Mouse (Mus musculus): ENCODE results near the gene AL732309.1. TPM values are rescaled to one million over a fixed set of nuclear protein-coding genes. Genes with fewer than 3 reads are reported as not detected.

The AL732309.1 gene
- polyA plus RNA-seq, 1 experiment from 2014 or later, result 6.0 TPM

GRCm38 (mm10) chr2:25223681-25224491, 22.8 kb downstream of the AL732309.1 start:
- Histone ChIP-seq H3K4me2 (replicated peaks) (peak overlapping the region; percentile 96), H3K36me3 (peaks cover 13% of the 10 kb centered on the region), H3K27ac (peak overlapping the region; percentile 90), H3K9me3 (no peaks in the 10 kb centered on the region), H3K27me3 (peaks cover under 1% of the 10 kb centered on the region; the same call in 1 of the 2 replicates), H3K9ac (peak overlapping the region; percentile 89), H3K4me3 (peak overlapping the region; percentile 91), H3K4me1 (peaks cover 16% of the 10 kb centered on the region)
- 2% methylated on average over 49 of the region's 53 CpGs for WGBS
- ATAC-seq (ENCODE audit: low FRiP score, low read depth), result peak; percentile 6

- 70% methylated on average over 5 of the region's 5 CpGs for WGBS
- H3K9ac ChIP-seq, result no peak overlapping the region
- H3K4me2 ChIP-seq (replicated peaks), result no peak overlapping the region
- no peak overlapping the region for H3K27ac ChIP-seq
- no peaks in the 10 kb centered on the region for H3K9me3 ChIP-seq
- H3K36me3 ChIP-seq, result peaks cover 13% of the 10 kb centered on the region
- no peak overlapping the region for H3K4me3 ChIP-seq
- H3K27me3 ChIP-seq, result peaks cover 3% of the 10 kb centered on the region; the same call in 1 of the 2 replicates
- peaks cover 14% of the 10 kb centered on the region for H3K4me1 ChIP-seq
- ATAC-seq (ENCODE audit: low FRiP score, low read depth), result no peak
Observed at GRCm38 (mm10) chr2:25221331-25221772, 25.3 kb downstream of the AL732309.1 start.

GRCm38 (mm10) chr2:25218445-25218844, 28.2 kb downstream of the AL732309.1 start, which contains the start of gene Fam166a:
Gene Fam166a, plus strand, starts transcription at chr2:25218745.
- ATAC-seq (ENCODE audit: low FRiP score, low read depth), result no peak
- no peak within 1 kb of the TSS for H3K4me2 ChIP-seq (replicated peaks)
- no peaks in the 10 kb centered on the region for H3K9me3 ChIP-seq
- peaks cover 3% of the 10 kb centered on the region; the same call in 1 of the 2 replicates for H3K27me3 ChIP-seq
- no peak within 1 kb of the TSS for H3K27ac ChIP-seq
- no peak within 1 kb of the TSS for H3K9ac ChIP-seq
- peaks cover 4% of the 10 kb centered on the region for H3K4me1 ChIP-seq
- H3K36me3 ChIP-seq, result peaks cover 13% of the 10 kb centered on the region
- no peak within 1 kb of the TSS for H3K4me3 ChIP-seq

GRCm38 (mm10) chr2:25217666-25218065, 29.0 kb downstream of the AL732309.1 start:
- H3K27ac ChIP-seq, result no peak overlapping the region
- H3K27me3 ChIP-seq, result peaks cover 5% of the 10 kb centered on the region; the same call in 1 of the 2 replicates
- WGBS, result 59% methylated on average over 2 of the region's 2 CpGs
- no peaks in the 10 kb centered on the region for H3K9me3 ChIP-seq
- no peaks in the 10 kb centered on the region for H3K4me1 ChIP-seq
- no peak overlapping the region for H3K4me2 ChIP-seq (replicated peaks)
- no peak overlapping the region for H3K9ac ChIP-seq
- no peak overlapping the region for H3K4me3 ChIP-seq
- no peak for ATAC-seq (ENCODE audit: low FRiP score, low read depth)
- peaks cover 10% of the 10 kb centered on the region for H3K36me3 ChIP-seq

- Histone ChIP-seq H3K9me3 (no peaks in the 10 kb centered on the region), H3K27ac (no peak within 1 kb of the TSS), H3K4me2 (replicated peaks) (no peak within 1 kb of the TSS), H3K27me3 (peaks cover 6% of the 10 kb centered on the region; the same call in 1 of the 2 replicates), H3K36me3 (peaks cover 4% of the 10 kb centered on the region; the same call in 1 of the 2 replicates), H3K4me3 (no peak within 1 kb of the TSS), H3K9ac (no peak within 1 kb of the TSS), H3K4me1 (peaks cover 15% of the 10 kb centered on the region)
- no peak for ATAC-seq (ENCODE audit: low FRiP score, low read depth)
- 74% methylated on average over 3 of the region's 3 CpGs for WGBS
Observed at GRCm38 (mm10) chr2:25214444-25214843, 32.2 kb downstream of the AL732309.1 start, which contains the start of gene Stpg3. Gene Stpg3, minus strand, starts transcription at chr2:25214637.

GRCm38 (mm10) chr2:25213266-25213865, 33.3 kb downstream of the AL732309.1 start:
- peaks cover 15% of the 10 kb centered on the region for H3K4me1 ChIP-seq
- H3K9ac ChIP-seq, result no peak overlapping the region
- H3K27me3 ChIP-seq, result peaks cover 3% of the 10 kb centered on the region; the same call in 1 of the 2 replicates
- H3K9me3 ChIP-seq, result no peaks in the 10 kb centered on the region
- H3K4me3 ChIP-seq, result no peak overlapping the region
- H3K4me2 ChIP-seq (replicated peaks), result no peak overlapping the region
- WGBS, result 63% methylated on average over 23 of the region's 23 CpGs
- ATAC-seq (ENCODE audit: low FRiP score, low read depth), result no peak
- H3K27ac ChIP-seq, result no peak overlapping the region
- H3K36me3 ChIP-seq, result peaks cover 11% of the 10 kb centered on the region

- H3K4me3 ChIP-seq, result peak within 1 kb of the TSS; percentile 71
- peak within 1 kb of the TSS; percentile 90 for H3K27ac ChIP-seq
- peaks cover 33% of the 10 kb centered on the region for H3K36me3 ChIP-seq
- H3K9ac ChIP-seq, result peak within 1 kb of the TSS; percentile 90
- H3K4me2 ChIP-seq (replicated peaks), result peak within 1 kb of the TSS; percentile 94
- H3K27me3 ChIP-seq, result peaks cover 3% of the 10 kb centered on the region; the same call in 1 of the 2 replicates
- peaks cover 15% of the 10 kb centered on the region for H3K4me1 ChIP-seq
- peak; percentile 94 for ATAC-seq (ENCODE audit: low FRiP score, low read depth)
- WGBS, result under 1% methylated on average over 44 of the region's 44 CpGs
- no peaks in the 10 kb centered on the region for H3K9me3 ChIP-seq
Observed at GRCm38 (mm10) chr2:25211121-25211670, 35.5 kb downstream of the AL732309.1 start, which contains the start of gene Nelfb. Gene Nelfb, minus strand, starts transcription at chr2:25211489.

- Histone ChIP-seq H3K4me1 (peaks cover 15% of the 10 kb centered on the region), H3K4me2 (replicated peaks) (peak overlapping the region; percentile 94), H3K27me3 (peaks cover 3% of the 10 kb centered on the region; the same call in 1 of the 2 replicates), H3K9me3 (no peaks in the 10 kb centered on the region), H3K9ac (peak overlapping the region; percentile 90), H3K36me3 (peaks cover 38% of the 10 kb centered on the region), H3K27ac (peak overlapping the region; percentile 90), H3K4me3 (peak overlapping the region; percentile 71)
- WGBS, result under 1% methylated on average over 24 of the region's 24 CpGs
- ATAC-seq (ENCODE audit: low FRiP score, low read depth), result peak; percentile 6; the same call in 1 of the 2 replicates
Observed at GRCm38 (mm10) chr2:25210686-25211085, 36.0 kb downstream of the AL732309.1 start.

GRCm38 (mm10) chr2:25207593-25207992, 39.1 kb downstream of the AL732309.1 start:
- no peak overlapping the region for H3K9ac ChIP-seq
- no peaks in the 10 kb centered on the region for H3K9me3 ChIP-seq
- ATAC-seq (ENCODE audit: low FRiP score, low read depth), result no peak
- H3K4me3 ChIP-seq, result no peak overlapping the region
- H3K4me1 ChIP-seq, result peaks cover 15% of the 10 kb centered on the region
- WGBS, result 87% methylated on average over 1 of the region's 1 CpGs
- H3K4me2 ChIP-seq (replicated peaks), result no peak overlapping the region
- H3K27me3 ChIP-seq, result 0 out of 2 replicates have a peak, but pooled peaks cover under 1% of the 10 kb centered on the region
- H3K36me3 ChIP-seq, result peaks cover 69% of the 10 kb centered on the region
- H3K27ac ChIP-seq, result no peak overlapping the region

GRCm38 (mm10) chr2:25203631-25204214, 42.9 kb downstream of the AL732309.1 start:
- WGBS, result 75% methylated on average over 4 of the region's 4 CpGs
- Histone ChIP-seq H3K36me3 (peaks cover 99% of the 10 kb centered on the region), H3K4me2 (replicated peaks) (no peak overlapping the region), H3K4me1 (no peaks in the 10 kb centered on the region), H3K27me3 (no peaks in the 10 kb centered on the region), H3K9ac (no peak overlapping the region), H3K4me3 (no peak overlapping the region), H3K9me3 (no peaks in the 10 kb centered on the region), H3K27ac (no peak overlapping the region)
- ATAC-seq (ENCODE audit: low FRiP score, low read depth), result no peak

GRCm38 (mm10) chr2:25200631-25201030, 46.0 kb downstream of the AL732309.1 start:
- 93% methylated on average over 2 of the region's 2 CpGs for WGBS

More at GRCm38 (mm10) chr2:25200631-25201030, 46.0 kb downstream of the AL732309.1 start:
- Histone ChIP-seq H3K4me3 (no peak overlapping the region), H3K4me1 (0 out of 2 replicates have a peak, but pooled peaks cover 4% of the 10 kb centered on the region), H3K27me3 (peaks cover 18% of the 10 kb centered on the region), H3K27ac (no peak overlapping the region), H3K4me2 (replicated peaks) (no peak overlapping the region), H3K9ac (no peak overlapping the region), H3K9me3 (no peaks in the 10 kb centered on the region), H3K36me3 (peaks cover 77% of the 10 kb centered on the region)
- ATAC-seq (ENCODE audit: low FRiP score, low read depth), result no peak

All from limb, embryonic 13.5 days (tissue).